Mouse (Mus musculus): ENCODE results near the gene Cdcp1. TPM values are rescaled to one million over a fixed set of nuclear protein-coding genes. Genes with fewer than 3 reads are reported as not detected.
A peak's percentile ranks its signal among the peaks of the same experiment; 100 is the strongest.

Cdcp1 gene
- polyA plus RNA-seq, 1 experiment, result 31.4 TPM

GRCm38 (mm10) chr9:123224863-123225431 is 9.1 kb upstream of the Cdcp1 start:
- 88% methylated on average over 2 of the region's 2 CpGs for WGBS
- DNase-seq (ENCODE audit: low read depth, low spot score), result no peak

- WGBS, result 62% methylated on average over 5 of the region's 5 CpGs
- DNase-seq (ENCODE audit: low read depth, low spot score), result no peak
These were observed 4.0 kb upstream of the Cdcp1 start for GRCm38 (mm10) chr9:123219826-123220225.

GRCm38 (mm10) chr9:123213371-123213770 is 2.5 kb downstream of the Cdcp1 start:
- 38% methylated on average over 9 of the region's 9 CpGs for WGBS
- DNase-seq (ENCODE audit: low read depth, low spot score), result no peak

- WGBS, result 33% methylated on average over 1 of the region's 1 CpGs
- no peak for DNase-seq (ENCODE audit: low read depth, low spot score)
These were observed 7.9 kb downstream of the Cdcp1 start for GRCm38 (mm10) chr9:123207895-123208294.

GRCm38 (mm10) chr9:123206948-123207347 is 8.9 kb downstream of the Cdcp1 start:
- DNase-seq (ENCODE audit: low read depth, low spot score), result peak; percentile 88
- WGBS, result 19% methylated on average over 2 of the region's 2 CpGs

- no peak for DNase-seq (ENCODE audit: low read depth, low spot score)
- 29% methylated on average over 2 of the region's 2 CpGs for WGBS
These were observed 9.3 kb downstream of the Cdcp1 start for GRCm38 (mm10) chr9:123206526-123206925.

GRCm38 (mm10) chr9:123200116-123200515 is 15.7 kb downstream of the Cdcp1 start:
- WGBS, result 76% methylated on average over 3 of the region's 3 CpGs
- no peak for DNase-seq (ENCODE audit: low read depth, low spot score)

GRCm38 (mm10) chr9:123188271-123188670 is 27.6 kb downstream of the Cdcp1 start:
- no peak for DNase-seq (ENCODE audit: low read depth, low spot score)
- 82% methylated on average over 2 of the region's 2 CpGs for WGBS

- DNase-seq (ENCODE audit: low read depth, low spot score), result no peak
- WGBS, result 94% methylated on average over 5 of the region's 5 CpGs
These were observed 28.2 kb downstream of the Cdcp1 start for GRCm38 (mm10) chr9:123187589-123187988.

GRCm38 (mm10) chr9:123186151-123186550 is 29.7 kb downstream of the Cdcp1 start:
- no peak for DNase-seq (ENCODE audit: low read depth, low spot score)
- 88% methylated on average over 5 of the region's 5 CpGs for WGBS

- DNase-seq (ENCODE audit: low read depth, low spot score), result no peak
- WGBS, result 48% methylated on average over 2 of the region's 2 CpGs
These were observed 30.3 kb downstream of the Cdcp1 start for GRCm38 (mm10) chr9:123185546-123185945.

- DNase-seq (ENCODE audit: low read depth, low spot score), result no peak
- WGBS, result 63% methylated on average over 8 of the region's 8 CpGs
These were observed 32.6 kb downstream of the Cdcp1 start for GRCm38 (mm10) chr9:123183226-123183625.

GRCm38 (mm10) chr9:123180003-123180402 is 35.8 kb downstream of the Cdcp1 start:
- DNase-seq (ENCODE audit: low read depth, low spot score), result no peak
- 96% methylated on average over 6 of the region's 6 CpGs for WGBS

- DNase-seq (ENCODE audit: low read depth, low spot score), result no peak
- 89% methylated on average over 9 of the region's 9 CpGs for WGBS
These were observed 38.3 kb downstream of the Cdcp1 start for GRCm38 (mm10) chr9:123177380-123178048.

- WGBS, result 89% methylated on average over 4 of the region's 4 CpGs
- no peak for DNase-seq (ENCODE audit: low read depth, low spot score)
These were observed 41.5 kb downstream of the Cdcp1 start for GRCm38 (mm10) chr9:123174356-123174755.

- DNase-seq (ENCODE audit: low read depth, low spot score), result no peak
- WGBS, result 84% methylated on average over 6 of the region's 6 CpGs
These were observed 42.1 kb downstream of the Cdcp1 start for GRCm38 (mm10) chr9:123173760-123174159.

- 94% methylated on average over 3 of the region's 3 CpGs for WGBS
- DNase-seq (ENCODE audit: low read depth, low spot score), result no peak
These were observed 49.9 kb downstream of the Cdcp1 start for GRCm38 (mm10) chr9:123165781-123166443.

GRCm38 (mm10) chr9:123162985-123163694 is 52.7 kb downstream of the Cdcp1 start:
- WGBS, result 70% methylated on average over 4 of the region's 4 CpGs
- DNase-seq (ENCODE audit: low read depth, low spot score), result no peak

- DNase-seq (ENCODE audit: low read depth, low spot score), result no peak
- WGBS, result 43% methylated on average over 2 of the region's 2 CpGs
These were observed 54.0 kb downstream of the Cdcp1 start for GRCm38 (mm10) chr9:123161792-123162191.

- WGBS, result 50% methylated on average over 7 of the region's 7 CpGs
- DNase-seq (ENCODE audit: low read depth, low spot score), result peak; percentile 46
These were observed 56.5 kb downstream of the Cdcp1 start for GRCm38 (mm10) chr9:123159330-123159729.
